Mouse (Mus musculus): ENCODE measurements around the gene Nkd1. TPM values are rescaled to one million over a fixed set of nuclear protein-coding genes. Genes with fewer than 3 reads are reported as not detected.

Nkd1 gene
- polyA plus RNA-seq, 1 experiment = 2.6 TPM

- Histone ChIP-seq H3K4me3 (ENCODE audit: insufficient read depth, low read depth, low read length) (no peak overlapping the region), H3K4me1 (ENCODE audit: control insufficient read depth, insufficient read depth, insufficient read length, low read length) (no peaks in the 10 kb centered on the region), H3K27ac (replicated peaks; ENCODE audit: low read depth, low read length) (no peak overlapping the region)
Observed at GRCm38 (mm10) chr8:88524132-88524531, 3.0 kb downstream of the Nkd1 start.

- Histone ChIP-seq H3K27ac (replicated peaks; ENCODE audit: low read depth, low read length) (no peak overlapping the region), H3K4me1 (ENCODE audit: control insufficient read depth, insufficient read depth, insufficient read length, low read length) (no peaks in the 10 kb centered on the region), H3K4me3 (ENCODE audit: insufficient read depth, low read depth, low read length) (no peak overlapping the region)
Observed at GRCm38 (mm10) chr8:88524851-88525250, 3.7 kb downstream of the Nkd1 start.

GRCm38 (mm10) chr8:88526296-88526695 is 5.1 kb downstream of the Nkd1 start:
- H3K4me1 ChIP-seq (ENCODE audit: control insufficient read depth, insufficient read depth, insufficient read length, low read length) = no peaks in the 10 kb centered on the region
- H3K4me3 ChIP-seq (ENCODE audit: insufficient read depth, low read depth, low read length) = no peak overlapping the region
- no peak overlapping the region for H3K27ac ChIP-seq (replicated peaks; ENCODE audit: low read depth, low read length)

DNA sequence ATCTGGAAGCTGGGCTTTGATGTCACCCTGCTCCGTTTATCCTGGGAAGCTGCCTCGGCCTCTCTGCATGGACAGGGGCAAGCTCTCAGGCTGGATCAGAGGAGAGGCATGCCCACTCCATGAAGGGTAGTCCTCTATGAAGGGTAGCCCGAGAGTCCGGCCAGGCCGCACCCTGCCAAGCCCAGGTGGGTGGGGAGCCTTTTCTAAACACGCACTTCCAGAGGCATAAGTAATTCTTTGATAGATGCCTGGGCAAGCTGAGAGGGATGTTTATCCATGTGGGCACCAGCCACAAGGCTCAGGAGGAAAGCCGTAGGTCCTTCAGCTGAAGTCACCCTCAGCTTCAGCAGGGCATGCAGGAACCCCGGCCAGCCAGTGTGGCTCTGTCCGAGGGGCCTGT is 7.0 kb downstream of the Nkd1 start:
- Histone ChIP-seq H3K4me3 (ENCODE audit: insufficient read depth, low read depth, low read length) (no peak overlapping the region), H3K27ac (replicated peaks; ENCODE audit: low read depth, low read length) (no peak overlapping the region), H3K4me1 (ENCODE audit: control insufficient read depth, insufficient read depth, insufficient read length, low read length) (no peaks in the 10 kb centered on the region)

GRCm38 (mm10) chr8:88529798-88530197 is 8.6 kb downstream of the Nkd1 start:
- H3K27ac ChIP-seq (replicated peaks; ENCODE audit: low read depth, low read length) = no peak overlapping the region
- H3K4me1 ChIP-seq (ENCODE audit: control insufficient read depth, insufficient read depth, insufficient read length, low read length) = no peaks in the 10 kb centered on the region
- H3K4me3 ChIP-seq (ENCODE audit: insufficient read depth, low read depth, low read length) = no peak overlapping the region

DNA sequence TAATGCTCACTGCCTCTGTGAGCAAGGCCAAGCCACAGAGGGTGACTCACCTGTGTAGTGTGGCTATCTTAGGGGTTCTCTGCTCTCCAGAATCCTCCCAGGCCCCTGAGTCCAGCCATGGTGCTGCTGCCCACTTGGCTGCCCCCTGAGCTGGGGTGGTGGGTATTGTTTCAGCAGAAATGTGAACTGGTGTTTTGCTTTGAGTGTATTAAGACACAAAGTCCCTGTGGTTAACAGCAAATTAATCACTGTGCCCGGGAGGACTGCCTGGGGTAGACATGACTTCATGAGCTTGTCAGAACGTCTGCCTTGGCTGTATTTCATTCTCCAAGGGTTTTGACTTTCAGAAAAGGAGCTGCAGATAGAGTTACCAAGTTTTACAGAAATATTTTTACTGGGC is 15.9 kb downstream of the Nkd1 start:
- Histone ChIP-seq H3K4me1 (ENCODE audit: control insufficient read depth, insufficient read depth, insufficient read length, low read length) (peaks cover 7% of the 10 kb centered on the region), H3K4me3 (ENCODE audit: insufficient read depth, low read depth, low read length) (no peak overlapping the region), H3K27ac (replicated peaks; ENCODE audit: low read depth, low read length) (no peak overlapping the region)

DNA sequence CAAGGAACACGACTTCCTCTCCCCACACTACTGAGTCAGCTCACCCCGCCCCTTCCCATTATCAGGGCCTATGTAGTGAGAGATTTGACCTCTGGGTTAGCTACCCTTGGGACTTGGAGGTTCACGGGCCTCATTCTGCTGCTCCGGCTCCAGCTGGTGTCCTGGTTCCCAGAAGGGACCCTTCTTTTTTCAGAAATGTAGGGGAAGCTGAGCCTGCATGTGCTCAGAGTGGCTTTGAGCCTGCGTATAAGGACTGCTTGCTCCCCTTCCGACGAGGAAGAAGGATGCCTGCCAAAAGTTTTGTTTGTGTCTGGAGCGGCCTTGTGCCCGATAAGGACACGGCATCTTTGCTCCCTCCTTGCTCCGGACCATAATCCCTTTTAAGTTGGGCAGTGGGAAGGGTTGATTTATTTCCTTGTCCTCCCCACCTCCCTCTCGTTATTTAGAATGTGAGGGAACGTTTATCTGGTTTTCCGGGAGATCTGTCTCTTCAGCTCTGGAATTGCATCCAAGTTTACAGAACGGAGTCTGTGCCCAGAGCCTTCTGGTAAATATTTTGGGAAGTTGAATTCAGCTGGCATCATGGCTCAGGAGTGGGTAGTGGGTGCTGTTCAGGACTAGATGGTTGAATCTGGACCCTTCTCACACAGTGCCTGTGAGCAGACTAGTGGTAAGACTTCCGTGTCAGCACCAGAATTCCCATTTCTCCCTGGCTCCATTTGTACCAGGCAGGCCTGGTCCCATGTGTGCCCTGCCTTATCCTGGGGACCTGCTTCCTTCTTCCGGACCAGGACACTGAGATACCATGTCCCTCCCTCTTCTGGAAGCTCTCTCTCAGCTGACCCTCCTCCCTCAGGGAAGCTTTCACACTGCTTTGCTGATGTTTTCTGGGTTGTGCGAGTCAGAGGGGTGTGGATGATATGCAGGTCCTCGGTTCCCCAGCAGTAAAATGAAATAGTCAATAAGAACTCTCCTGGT is 17.1 kb downstream of the Nkd1 start:
- no peak overlapping the region for H3K27ac ChIP-seq (replicated peaks; ENCODE audit: low read depth, low read length)

DNA sequence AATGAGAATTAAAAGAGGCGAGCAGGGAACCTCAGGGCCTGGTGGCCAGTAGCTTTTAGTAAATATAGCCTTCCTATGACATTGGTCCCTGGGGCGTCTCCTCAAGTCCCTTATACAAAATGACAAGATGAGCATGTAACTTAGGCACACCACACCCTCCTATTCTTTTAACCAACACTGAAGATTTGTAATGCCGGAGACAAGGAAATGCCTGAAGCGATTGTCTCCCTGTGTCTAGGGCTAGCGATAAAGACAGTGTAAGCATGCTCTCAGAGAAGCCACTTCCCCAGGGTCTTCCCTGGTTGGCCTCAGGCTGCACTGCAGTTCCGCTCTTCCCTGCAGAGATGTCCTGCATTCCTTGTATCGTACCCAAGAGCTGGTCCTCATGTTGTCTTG is 17.8 kb downstream of the Nkd1 start:
- H3K27ac ChIP-seq (replicated peaks; ENCODE audit: low read depth, low read length) = no peak overlapping the region
- no peak overlapping the region for H3K4me3 ChIP-seq (ENCODE audit: insufficient read depth, low read depth, low read length)
- H3K4me1 ChIP-seq (ENCODE audit: control insufficient read depth, insufficient read depth, insufficient read length, low read length) = peaks cover 7% of the 10 kb centered on the region

More for the DNA sequence above, 17.1 kb downstream of the Nkd1 start:
- H3K4me1 ChIP-seq (ENCODE audit: control insufficient read depth, insufficient read depth, insufficient read length, low read length) = peaks cover 7% of the 10 kb centered on the region
- H3K4me3 ChIP-seq (ENCODE audit: insufficient read depth, low read depth, low read length) = no peak overlapping the region

DNA sequence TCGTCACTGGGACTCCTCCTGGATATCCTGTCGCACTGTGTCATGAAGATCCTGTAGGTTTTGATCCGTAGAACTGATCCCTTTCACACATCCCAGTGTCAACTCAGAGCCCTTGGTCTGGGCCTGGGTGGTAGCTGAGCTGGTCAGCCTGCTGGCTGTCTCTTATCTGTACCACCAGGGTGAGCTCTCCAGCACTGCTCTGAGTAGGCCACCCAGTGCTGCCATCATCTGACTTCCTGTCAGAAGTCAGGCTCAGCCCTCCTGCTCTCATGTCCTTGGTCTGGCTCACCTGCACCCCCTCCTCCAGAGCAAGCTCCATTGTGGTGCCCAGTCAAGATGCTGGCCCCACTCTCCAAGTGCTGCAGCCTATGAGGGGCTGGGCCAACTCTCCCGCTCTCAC is 18.8 kb downstream of the Nkd1 start:
- Histone ChIP-seq H3K27ac (replicated peaks; ENCODE audit: low read depth, low read length) (no peak overlapping the region), H3K4me3 (ENCODE audit: insufficient read depth, low read depth, low read length) (no peak overlapping the region), H3K4me1 (ENCODE audit: control insufficient read depth, insufficient read depth, insufficient read length, low read length) (peaks cover 7% of the 10 kb centered on the region)

DNA sequence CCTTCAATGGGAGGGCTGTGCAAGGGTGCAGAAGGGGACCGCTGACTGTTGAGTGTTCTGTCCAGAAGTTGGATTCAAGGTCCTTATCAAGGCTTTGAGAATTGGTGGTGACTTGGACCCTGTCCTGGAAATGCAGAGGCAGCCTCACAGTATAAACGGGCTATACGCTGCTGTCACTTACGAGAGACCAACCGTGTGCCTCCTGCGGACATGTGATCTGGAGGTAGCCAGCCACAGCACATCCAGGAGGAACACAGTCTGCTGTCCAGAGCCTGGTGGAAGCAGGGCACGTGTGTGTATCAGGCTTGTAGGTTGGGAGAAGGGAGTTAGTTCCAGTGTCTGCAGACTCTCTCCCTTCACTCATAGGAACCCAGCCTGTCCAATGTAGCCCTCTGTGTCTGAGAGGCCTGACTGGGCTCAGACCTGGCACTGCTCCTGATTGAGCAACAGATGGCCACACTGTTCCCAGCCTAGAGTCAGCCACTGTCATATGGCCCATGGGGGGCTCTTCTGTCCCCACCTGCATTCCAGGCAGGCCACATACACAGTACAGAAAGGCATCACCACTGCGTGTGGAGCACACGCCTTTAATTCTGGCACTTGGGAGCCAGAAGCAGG is 21.6 kb downstream of the Nkd1 start:
- Histone ChIP-seq H3K4me1 (ENCODE audit: control insufficient read depth, insufficient read depth, insufficient read length, low read length) (peaks cover 2% of the 10 kb centered on the region; the same call in 1 of the 2 replicates), H3K27ac (replicated peaks; ENCODE audit: low read depth, low read length) (no peak overlapping the region)

DNA sequence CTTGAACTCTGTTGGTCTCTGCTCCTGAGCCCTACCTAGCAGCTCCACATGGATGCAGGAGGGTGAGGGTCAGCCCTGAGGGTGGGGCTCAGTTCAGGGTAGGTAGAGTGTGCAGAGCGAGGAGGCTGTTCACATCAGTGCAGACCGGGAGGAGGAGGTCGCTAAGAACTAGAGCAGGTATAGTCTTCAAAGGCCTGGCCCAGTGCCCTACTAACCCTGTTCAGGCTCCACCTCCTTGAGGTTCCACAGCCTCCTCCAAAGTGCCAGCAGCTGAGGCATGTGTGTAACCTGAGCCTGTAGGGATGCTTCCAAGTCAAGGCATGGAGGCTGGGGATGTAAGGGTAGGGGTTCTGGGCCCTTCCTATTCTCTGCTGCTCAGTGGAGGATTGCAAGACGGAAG is 23.5 kb downstream of the Nkd1 start:
- Histone ChIP-seq H3K4me1 (ENCODE audit: control insufficient read depth, insufficient read depth, insufficient read length, low read length) (no peaks in the 10 kb centered on the region), H3K27ac (replicated peaks; ENCODE audit: low read depth, low read length) (no peak overlapping the region)

More for the DNA sequence above, 21.6 kb downstream of the Nkd1 start:
- H3K4me3 ChIP-seq (ENCODE audit: insufficient read depth, low read depth, low read length) = no peak overlapping the region

DNA sequence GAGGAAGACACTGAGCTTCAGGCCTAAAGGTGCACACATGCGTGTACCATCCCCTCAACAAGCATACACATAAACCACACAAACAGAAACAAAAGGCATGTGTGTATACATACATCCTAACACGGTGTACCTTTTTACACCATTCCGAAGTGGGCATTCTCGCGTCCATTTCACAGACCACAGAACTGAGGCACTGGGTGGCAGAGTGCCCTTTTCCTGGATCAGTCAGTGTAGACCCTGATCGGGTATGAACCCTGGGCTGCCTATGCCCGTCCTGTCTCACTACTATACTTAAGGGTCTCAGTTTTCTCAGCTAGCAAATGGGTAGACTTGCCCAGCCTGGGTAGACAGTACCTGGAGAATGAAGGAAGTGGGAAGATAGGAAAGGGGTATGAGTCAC is 24.3 kb downstream of the Nkd1 start:
- Histone ChIP-seq H3K4me3 (ENCODE audit: insufficient read depth, low read depth, low read length) (no peak overlapping the region), H3K4me1 (ENCODE audit: control insufficient read depth, insufficient read depth, insufficient read length, low read length) (no peaks in the 10 kb centered on the region), H3K27ac (replicated peaks; ENCODE audit: low read depth, low read length) (no peak overlapping the region)

More for the DNA sequence above, 23.5 kb downstream of the Nkd1 start:
- no peak overlapping the region for H3K4me3 ChIP-seq (ENCODE audit: insufficient read depth, low read depth, low read length)

- no peaks in the 10 kb centered on the region for H3K4me1 ChIP-seq (ENCODE audit: control insufficient read depth, insufficient read depth, insufficient read length, low read length)
- no peak overlapping the region for H3K4me3 ChIP-seq (ENCODE audit: insufficient read depth, low read depth, low read length)
- no peak overlapping the region for H3K27ac ChIP-seq (replicated peaks; ENCODE audit: low read depth, low read length)
Observed at GRCm38 (mm10) chr8:88546032-88546732, 25.0 kb downstream of the Nkd1 start.

- H3K4me3 ChIP-seq (ENCODE audit: insufficient read depth, low read depth, low read length) = no peak overlapping the region
- H3K4me1 ChIP-seq (ENCODE audit: control insufficient read depth, insufficient read depth, insufficient read length, low read length) = peaks cover 13% of the 10 kb centered on the region
- peak overlapping the region; percentile 88 for H3K27ac ChIP-seq (replicated peaks; ENCODE audit: low read depth, low read length)
Observed at GRCm38 (mm10) chr8:88555669-88556068, 34.5 kb downstream of the Nkd1 start.

DNA sequence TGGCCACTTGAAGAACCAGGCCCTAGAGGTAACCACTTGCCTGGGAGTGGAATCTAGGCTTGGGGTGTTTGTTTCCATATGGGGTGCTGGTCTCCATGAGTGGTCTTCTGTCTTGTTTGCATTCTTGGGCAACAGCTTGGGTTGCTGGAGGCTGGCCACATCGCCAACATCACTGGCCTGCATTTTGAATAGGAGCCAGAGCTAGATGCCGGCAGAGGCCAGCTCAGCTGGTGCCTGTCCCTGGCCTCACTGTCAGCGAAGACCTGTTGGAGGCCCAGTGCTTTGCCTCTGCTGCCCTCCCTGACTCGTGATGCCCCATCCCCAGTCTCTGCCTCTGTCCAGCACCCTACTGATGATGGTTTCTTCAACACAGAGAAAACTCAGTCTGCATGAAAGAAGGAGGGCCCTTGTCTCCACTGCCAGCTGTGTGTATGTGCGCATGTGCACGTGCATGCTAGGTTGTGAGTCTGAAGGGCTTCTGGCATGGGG is 38.9 kb downstream of the Nkd1 start:
- no peak overlapping the region for H3K4me3 ChIP-seq (ENCODE audit: insufficient read depth, low read depth, low read length)
- H3K4me1 ChIP-seq (ENCODE audit: control insufficient read depth, insufficient read depth, insufficient read length, low read length) = peaks cover 8% of the 10 kb centered on the region
- no peak overlapping the region for H3K27ac ChIP-seq (replicated peaks; ENCODE audit: low read depth, low read length)
